Mouse (Mus musculus) liver, adult 2 months (tissue): ENCODE results near the gene Ing2.

ENCODE experiments used
- CTCF ChIP-seq: fragments of 200-500 bp; IDR thresholded peaks from 2 replicates; pipeline ENCODE4 v1.5.1; 2011; ENCODE audit warnings: low read depth, low read length, control low read depth
- POLR2A ChIP-seq: fragments of 200-500 bp; IDR thresholded peaks from 2 replicates; pipeline ENCODE4 v1.6.1; 2011; ENCODE audit warnings: low read length, control low read depth; ENCODE audit not compliant: insufficient read depth; ENCODE audit errors: extremely low read depth

DNA sequence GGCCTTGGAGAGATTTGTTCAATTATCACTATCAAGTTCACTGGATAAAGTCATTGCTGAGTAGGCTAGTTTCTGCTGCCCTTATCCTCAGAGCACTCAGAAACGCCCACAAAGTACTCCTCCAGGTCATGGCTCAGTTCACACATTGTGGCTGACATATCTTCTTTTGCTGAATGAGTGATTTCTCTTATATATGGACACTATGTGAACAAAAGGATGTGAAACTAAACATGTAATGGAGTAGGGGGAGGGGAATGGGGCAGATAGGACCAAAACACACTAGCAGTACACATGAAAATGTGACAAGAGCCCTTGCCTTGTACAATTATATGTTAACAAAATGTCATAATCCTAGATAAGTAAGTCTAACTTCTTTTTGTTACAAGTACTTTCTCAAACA, 27.0 kb upstream of the Ing2 start:
- TF ChIP-seq CTCF (no peak), POLR2A (no peak)
